Mouse (Mus musculus) hindbrain, embryonic 11.5 days (tissue): Measurements from ENCODE around the gene Dnah3. TPM values are rescaled to one million over a fixed set of nuclear protein-coding genes. Genes with fewer than 3 reads are reported as not detected.

Experiments
- ATAC-seq: fragments of 200-750 bp; cut with Nextera tagmentation; 2 replicates; pipeline ENCODE4 v1.8.0; 2017; ENCODE audit warnings: mild to moderate bottlenecking, moderate TSS enrichment, moderate library complexity; ENCODE audit not compliant: low FRiP score
- DNase-seq: peaks from one replicate; pipeline ENCODE4 v3.0.0-alpha.2; 2015; ENCODE audit warnings: low spot score
- H3K27ac ChIP-seq: fragments of 300-500 bp; sonication (generic); 2 replicates; pipeline ENCODE4 v1.5.1; 2014; ENCODE audit warnings: mild to moderate bottlenecking, low read depth, low read length
- H3K27me3 ChIP-seq: fragments of 300-500 bp; sonication (generic); 2 replicates; pipeline ENCODE4 v1.6.1; 2014; ENCODE audit warnings: mild to moderate bottlenecking, low read length, moderate library complexity, mixed read lengths; ENCODE audit not compliant: control insufficient read depth, insufficient read depth
- H3K36me3 ChIP-seq: fragments of 300-500 bp; sonication (generic); 2 replicates; pipeline ENCODE4 v1.6.1; 2014; ENCODE audit warnings: mild to moderate bottlenecking, low read length, moderate library complexity, mixed read lengths; ENCODE audit not compliant: control insufficient read depth, insufficient read depth
- H3K4me1 ChIP-seq: fragments of 300-500 bp; sonication (generic); replicated peaks from 2 replicates; pipeline ENCODE4 v1.6.1; 2014; ENCODE audit warnings: low read length, mixed read lengths; ENCODE audit not compliant: control insufficient read depth, insufficient read depth
- H3K4me2 ChIP-seq: fragments of 300-500 bp; sonication (generic); replicated peaks from 2 replicates; pipeline ENCODE4 v1.6.1; 2014; ENCODE audit warnings: mild to moderate bottlenecking, low read depth, low read length
- H3K4me3 ChIP-seq: fragments of 300-500 bp; sonication (generic); 2 replicates; pipeline ENCODE4 v1.5.1; 2014; ENCODE audit warnings: low read depth, low read length
- H3K9ac ChIP-seq: fragments of 300-500 bp; sonication (generic); 2 replicates; pipeline ENCODE4 v1.6.1; 2014; ENCODE audit warnings: low read depth, low read length
- H3K9me3 ChIP-seq: fragments of 300-500 bp; sonication (generic); 2 replicates; pipeline ENCODE4 v1.6.1; 2016; ENCODE audit warnings: low read length; ENCODE audit not compliant: control insufficient read depth
- WGBS: fragments of 180-500 bp; shearing (Covaris S2); extraction: QIAGEN DNeasy Blood & Tissue Kit; methylation state at CpG from one replicate; pipeline ENCODE4 v1.1.7; 2014; 5-methylcytosine and 5-hydroxymethylcytosine counted together
- polyA plus RNA-seq: library from polyadenylated mRNA; unstranded; fragments of >200 nt; fragmentation: Nextera tagmentation; extraction: Ambion mirVana; gene quantifications from 2 replicates; pipeline ENCODE4 v1.2.1, GENCODE M21; 2014

The Dnah3 gene
- polyA plus RNA-seq, 1 experiment from 2014 or later, result 0.34 TPM

DNA sequence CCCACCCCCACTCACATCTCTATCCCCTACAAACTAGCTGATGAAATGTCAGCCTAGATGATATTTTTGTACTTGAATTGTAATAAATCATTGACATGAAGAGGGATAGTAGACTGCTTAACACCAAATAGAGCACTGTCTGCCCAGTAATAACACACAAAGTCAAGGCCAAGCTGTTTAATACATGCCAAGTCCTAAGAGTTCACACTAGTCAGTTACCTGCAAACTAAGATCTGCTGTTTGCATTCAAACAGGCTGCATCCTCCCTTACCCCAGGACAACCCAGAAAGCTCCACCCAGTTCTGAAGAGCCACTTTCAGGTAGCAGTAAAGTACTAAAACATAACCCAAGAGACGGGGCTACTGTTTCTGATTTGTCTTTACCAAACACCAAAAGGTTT lies 202.9 kb downstream of the Dnah3 start:
- no peaks in the 10 kb centered on the region for H3K9me3 ChIP-seq
- H3K4me2 ChIP-seq, result no peak overlapping the region
- no peak overlapping the region for H3K9ac ChIP-seq
- no peak for DNase-seq
- H3K27ac ChIP-seq, result no peak overlapping the region
- no peaks in the 10 kb centered on the region for H3K4me1 ChIP-seq
- H3K4me3 ChIP-seq, result no peak overlapping the region
- no peak for ATAC-seq
- WGBS, result 97% methylated on average over 1 of the region's 1 CpGs
- H3K27me3 ChIP-seq, result no peaks in the 10 kb centered on the region
- H3K36me3 ChIP-seq, result no peaks in the 10 kb centered on the region

DNA sequence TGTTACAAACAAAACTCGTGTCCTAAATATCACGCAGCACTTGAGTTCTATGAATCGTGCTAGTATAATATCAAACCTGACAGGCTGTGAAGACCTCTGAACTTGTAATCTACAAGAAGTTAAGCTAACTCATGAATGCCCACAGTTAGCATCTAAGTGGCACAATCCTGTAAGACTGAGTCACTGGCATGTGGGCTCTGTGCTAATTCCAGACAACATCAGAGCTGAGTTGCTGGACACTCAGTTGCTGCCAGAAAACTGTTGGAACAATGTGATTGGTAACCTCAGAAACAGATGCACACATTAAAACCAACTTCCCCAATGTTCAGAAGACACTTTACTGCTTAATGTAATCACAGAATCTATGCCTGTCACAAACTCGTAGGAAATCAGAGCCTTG lies 207.2 kb downstream of the Dnah3 start:
- no peak for ATAC-seq
- WGBS, result 94% methylated on average over 4 of the region's 4 CpGs
- H3K4me2 ChIP-seq, result no peak overlapping the region
- DNase-seq, result no peak
- H3K27me3 ChIP-seq, result no peaks in the 10 kb centered on the region
- H3K27ac ChIP-seq, result no peak overlapping the region
- H3K9me3 ChIP-seq, result no peaks in the 10 kb centered on the region
- no peak overlapping the region for H3K9ac ChIP-seq
- H3K36me3 ChIP-seq, result no peaks in the 10 kb centered on the region
- no peaks in the 10 kb centered on the region for H3K4me1 ChIP-seq
- H3K4me3 ChIP-seq, result no peak overlapping the region

DNA sequence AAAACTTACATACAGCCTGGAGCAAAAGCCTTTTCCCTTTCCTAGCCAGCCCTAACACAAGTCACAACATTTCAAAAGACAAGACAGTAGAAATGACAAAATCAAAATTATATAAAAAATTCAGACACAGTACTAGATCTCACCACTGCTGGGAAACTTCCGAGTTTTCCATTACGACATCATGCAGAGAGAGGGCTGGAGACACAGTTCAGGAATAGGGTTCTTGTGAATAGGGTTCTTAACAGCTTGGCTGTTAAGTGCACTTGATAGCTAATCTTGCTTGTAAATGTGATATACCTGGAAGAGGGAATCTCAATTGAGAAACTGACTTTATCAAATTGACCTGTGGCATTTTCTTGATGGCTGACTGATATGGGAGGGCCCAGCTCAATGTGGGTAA lies 213.9 kb downstream of the Dnah3 start:
- Histone ChIP-seq H3K9ac (no peak overlapping the region), H3K9me3 (no peaks in the 10 kb centered on the region), H3K4me2 (no peak overlapping the region), H3K27me3 (no peaks in the 10 kb centered on the region), H3K4me1 (no peaks in the 10 kb centered on the region), H3K27ac (no peak overlapping the region), H3K36me3 (no peaks in the 10 kb centered on the region), H3K4me3 (no peak overlapping the region)
- DNase-seq, result no peak
- 98% methylated on average over 2 of the region's 2 CpGs for WGBS
- ATAC-seq, result no peak

DNA sequence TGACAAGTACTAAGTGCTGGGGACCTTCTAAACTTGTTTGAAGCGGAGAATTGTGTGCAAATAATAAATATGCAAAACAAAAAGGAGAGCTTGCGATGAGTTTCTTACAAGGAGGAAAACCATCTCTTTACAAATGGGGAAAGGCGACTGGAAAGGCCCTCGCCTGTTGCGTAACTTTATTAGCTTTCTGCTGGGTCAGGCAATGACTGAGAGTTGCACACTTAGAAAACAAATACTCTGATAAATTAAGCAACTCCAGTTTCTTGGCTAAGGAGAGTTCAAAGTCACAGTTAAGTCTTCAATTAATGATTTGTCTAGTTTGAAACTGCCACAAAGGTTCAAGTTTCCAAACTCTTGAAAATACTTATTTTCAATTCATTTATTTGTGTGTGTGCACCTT lies 214.7 kb downstream of the Dnah3 start:
- Histone ChIP-seq H3K4me2 (no peak overlapping the region), H3K36me3 (no peaks in the 10 kb centered on the region), H3K27me3 (no peaks in the 10 kb centered on the region), H3K4me1 (no peaks in the 10 kb centered on the region), H3K4me3 (no peak overlapping the region), H3K27ac (no peak overlapping the region), H3K9ac (no peak overlapping the region), H3K9me3 (no peaks in the 10 kb centered on the region)
- DNase-seq, result no peak
- ATAC-seq, result no peak
- 93% methylated on average over 5 of the region's 5 CpGs for WGBS

DNA sequence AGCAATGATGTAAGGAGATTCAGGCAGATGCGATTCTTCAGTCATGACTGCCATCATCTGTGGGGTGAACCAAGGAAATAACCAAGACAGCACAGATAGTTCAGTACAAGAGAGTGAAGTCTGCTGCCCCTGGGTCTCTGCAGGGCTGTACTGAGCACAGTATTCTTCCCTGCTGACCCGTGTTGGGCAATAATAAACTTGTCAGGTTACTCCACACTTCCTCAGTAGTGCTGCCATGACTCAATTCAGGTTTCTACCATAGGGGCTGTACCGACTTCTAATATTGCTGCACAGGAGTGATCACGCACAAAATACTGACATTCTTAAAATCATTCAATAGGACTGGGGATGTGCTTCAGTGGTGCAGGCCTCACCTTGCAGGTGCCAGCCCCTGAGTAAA lies 215.9 kb downstream of the Dnah3 start:
- 88% methylated on average over 4 of the region's 4 CpGs for WGBS
- no peaks in the 10 kb centered on the region for H3K27me3 ChIP-seq
- H3K4me3 ChIP-seq, result no peak overlapping the region
- no peaks in the 10 kb centered on the region for H3K4me1 ChIP-seq
- no peaks in the 10 kb centered on the region for H3K9me3 ChIP-seq
- H3K9ac ChIP-seq, result no peak overlapping the region
- H3K36me3 ChIP-seq, result no peaks in the 10 kb centered on the region
- H3K27ac ChIP-seq, result no peak overlapping the region
- no peak overlapping the region for H3K4me2 ChIP-seq
- ATAC-seq (no peak), DNase-seq (no peak)

DNA sequence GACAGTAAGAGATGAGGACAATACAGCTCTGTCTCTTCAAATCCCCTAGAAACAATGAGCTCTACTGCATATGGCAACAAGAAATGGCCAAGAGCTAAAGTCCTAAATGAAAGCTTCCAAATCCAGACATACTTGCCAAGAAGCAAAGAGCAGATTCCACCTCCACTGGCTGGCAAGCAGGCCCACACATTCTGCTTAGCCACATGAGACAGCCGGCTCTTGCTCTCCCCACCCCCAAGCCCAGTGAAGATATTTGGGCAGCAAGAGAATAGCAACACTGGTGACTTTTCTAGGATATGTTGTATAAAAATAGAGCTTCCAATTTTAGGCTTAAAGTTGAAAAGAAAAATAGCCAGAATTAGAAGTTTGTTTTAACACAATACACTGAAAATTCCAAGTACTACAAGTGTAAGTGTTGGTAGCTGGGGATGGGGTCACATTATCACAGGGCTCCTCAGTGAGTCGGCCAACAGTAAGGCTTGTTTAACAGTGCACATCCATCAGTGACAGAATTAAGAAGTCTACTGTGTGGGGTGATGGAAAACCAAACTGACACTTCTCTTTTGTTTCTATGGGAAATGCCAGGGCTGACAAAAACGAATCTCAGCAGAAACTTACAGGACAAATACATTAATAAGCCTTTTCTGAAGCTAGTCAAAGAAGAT lies 219.2 kb downstream of the Dnah3 start:
- Histone ChIP-seq H3K4me2 (no peak overlapping the region), H3K4me3 (no peak overlapping the region), H3K9ac (no peak overlapping the region), H3K27me3 (no peaks in the 10 kb centered on the region), H3K27ac (no peak overlapping the region), H3K9me3 (no peaks in the 10 kb centered on the region), H3K36me3 (no peaks in the 10 kb centered on the region), H3K4me1 (no peaks in the 10 kb centered on the region)
- WGBS, result 45% methylated on average over 3 of the region's 3 CpGs
- ATAC-seq (no peak), DNase-seq (no peak)

DNA sequence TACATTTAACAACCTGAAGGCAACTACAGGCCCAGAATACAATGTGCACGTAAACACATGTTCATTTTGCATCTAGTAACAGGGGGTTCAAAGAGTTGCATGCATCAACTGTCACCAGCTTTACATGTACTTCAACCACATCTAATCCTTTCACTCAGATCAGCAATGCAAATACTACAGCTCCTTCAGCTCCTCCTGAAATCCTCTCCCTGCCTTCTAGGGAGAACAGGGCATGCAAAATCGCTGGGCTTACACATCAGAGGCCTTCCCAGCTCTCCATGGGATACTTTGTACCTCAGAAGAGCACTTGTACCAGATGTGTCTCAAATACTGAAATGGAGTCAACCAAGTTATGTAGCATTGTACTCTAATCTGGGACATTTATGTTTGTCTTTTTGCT lies 222.0 kb downstream of the Dnah3 start:
- no peak overlapping the region for H3K27ac ChIP-seq
- H3K4me3 ChIP-seq, result no peak overlapping the region
- ATAC-seq (no peak), DNase-seq (no peak)
- H3K27me3 ChIP-seq, result no peaks in the 10 kb centered on the region
- H3K9me3 ChIP-seq, result no peaks in the 10 kb centered on the region
- no peaks in the 10 kb centered on the region for H3K36me3 ChIP-seq
- no peaks in the 10 kb centered on the region for H3K4me1 ChIP-seq
- 61% methylated on average over 2 of the region's 2 CpGs for WGBS
- no peak overlapping the region for H3K9ac ChIP-seq
- H3K4me2 ChIP-seq, result no peak overlapping the region

Other genes starting within 250 kb of the Dnah3 start
- 16.1 and 16.7 TPM in 2 replicates for gene Lyrm1, start 199.4 kb downstream of the Dnah3 start, polyA plus RNA-seq
- gene Dcun1d3, start 199.0 kb downstream of the Dnah3 start, polyA plus RNA-seq, result 10.0 and 11.8 TPM in 2 replicates
- gene Tmem159, start 7.1 kb upstream of the Dnah3 start, polyA plus RNA-seq, result 19.1 and 22.2 TPM in 2 replicates
- gene Zp2, start 50.0 kb upstream of the Dnah3 start, polyA plus RNA-seq, result not detected in 2 replicates
- gene Anks4b, start 78.6 kb upstream of the Dnah3 start, polyA plus RNA-seq, result 0.08 TPM in 1 of 2 replicates, not detected in the other
- gene Crym, start 106.8 kb upstream of the Dnah3 start, polyA plus RNA-seq, result 28.4 and 32.0 TPM in 2 replicates
- gene Abca14, start 108.7 kb upstream of the Dnah3 start, polyA plus RNA-seq, result not detected in 2 replicates
- not detected in 2 replicates for gene Abca15, start 233.4 kb upstream of the Dnah3 start, polyA plus RNA-seq